Mouse (Mus musculus) G1E (cell line): ENCODE data around the gene Cda. TPM values are rescaled to one million over a fixed set of nuclear protein-coding genes. Genes with fewer than 3 reads are reported as not detected.

Source experiments
- ATAC-seq: 2 replicates; pipeline ENCODE4 v1.8.0; 2016; ENCODE audit warnings: mild to moderate bottlenecking; ENCODE audit not compliant: insufficient number of reproducible peaks, poor library complexity, low FRiP score, severe bottlenecking; ENCODE audit errors: extremely low read depth
- DNase-seq: peaks from one replicate; pipeline ENCODE4 v3.0.0; 2012; ENCODE audit warnings: low spot score
- H3K27me3 ChIP-seq: 2 replicates; pipeline ENCODE4 v1.6.1; 2012; ENCODE audit warnings: mild to moderate bottlenecking, low read length, inconsistent platforms; ENCODE audit not compliant: insufficient read depth
- H3K36me3 ChIP-seq: replicated peaks from 2 replicates; pipeline ENCODE3; 2012; ENCODE audit warnings: mild to moderate bottlenecking, inconsistent platforms
- H3K4me1 ChIP-seq: 2 replicates; pipeline ENCODE4 v1.6.1; 2012; ENCODE audit warnings: low read depth, low read length, inconsistent platforms, mixed read lengths; ENCODE audit not compliant: insufficient read depth
- H3K4me3 ChIP-seq: 2 replicates; pipeline ENCODE4 v1.5.1; 2012; ENCODE audit warnings: low read depth, mild to moderate bottlenecking, inconsistent platforms, low read length, moderate library complexity, mixed read lengths
- H3K9me3 ChIP-seq: replicated peaks from 2 replicates; pipeline ENCODE4 v1.6.1; 2012; ENCODE audit warnings: inconsistent platforms
- CTCF ChIP-seq: IDR thresholded peaks from 2 replicates; pipeline ENCODE4 v1.5.1; 2012; ENCODE audit warnings: low read depth, low read length, inconsistent platforms, mixed read lengths
- GATA1 ChIP-seq: IDR thresholded peaks from 2 replicates; pipeline ENCODE4 v1.6.1; 2012; ENCODE audit warnings: borderline replicate concordance, low read length, inconsistent platforms, mixed read lengths
- GATA2 ChIP-seq: IDR thresholded peaks from 2 replicates; pipeline ENCODE4 v1.6.1; 2012; ENCODE audit warnings: low read depth, low read length, inconsistent platforms, borderline replicate concordance
- POLR2AphosphoS5 ChIP-seq: IDR thresholded peaks from 2 replicates; pipeline ENCODE4 v1.6.1; 2012; ENCODE audit warnings: low read depth, low read length, inconsistent platforms; ENCODE audit not compliant: insufficient replicate concordance
- TAL1 ChIP-seq: conservative IDR thresholded peaks from 2 replicates; pipeline ENCODE4 v1.6.1; 2012; ENCODE audit warnings: low read depth, low read length, inconsistent platforms, mixed read lengths
- polyA plus RNA-seq: library from polyadenylated mRNA; stranded (reverse); fragments of >175 nt; gene quantifications from 2 replicates; pipeline ENCODE4 v1.2.3, GENCODE M21; 2012
- total RNA-seq, 2 experiments: library from RNA; stranded (forward) in 1 of 2; stranded (reverse) in 1 of 2; fragments of 200-1000 nt in 1 of 2; fragments of >200 nt in 1 of 2; fragmentation: Nextera tagmentation in 1 of 2; gene quantifications; 2 replicates each; pipeline ENCODE4 v1.2.3; 2014 to 2017

The Cda gene
- total and polyA plus RNA-seq, 3 experiments = not detected

- DNase-seq = no peak
- no peaks in the 10 kb centered on the region; the same call in 1 of the 2 replicates for H3K4me1 ChIP-seq
- no peak for ATAC-seq
- H3K36me3 ChIP-seq = no peaks in the 10 kb centered on the region
- H3K9me3 ChIP-seq = no peaks in the 10 kb centered on the region
- H3K4me3 ChIP-seq = no peak overlapping the region
- TF ChIP-seq GATA1 = no peak
- TF ChIP-seq CTCF = no peak
- TF ChIP-seq POLR2AphosphoS5 = no peak
- no peak for TF ChIP-seq TAL1
- no peak for TF ChIP-seq GATA2
- H3K27me3 ChIP-seq = peaks cover 6% of the 10 kb centered on the region; the same call in 1 of the 2 replicates
Measured at GRCm38 (mm10) chr4:138370996-138371516, 3.3 kb upstream of the Cda start.

- H3K27me3 ChIP-seq = peaks cover 8% of the 10 kb centered on the region; the same call in 1 of the 2 replicates
- no peak overlapping the region for H3K4me3 ChIP-seq
- no peak for ATAC-seq
Measured at GRCm38 (mm10) chr4:138368498-138369260, 887 bp upstream of the Cda start.

GRCm38 (mm10) chr4:138366561-138366960, 1.2 kb downstream of the Cda start:
- Histone ChIP-seq H3K36me3 (no peaks in the 10 kb centered on the region), H3K4me3 (no peak overlapping the region), H3K4me1 (no peaks in the 10 kb centered on the region; the same call in 1 of the 2 replicates), H3K9me3 (no peaks in the 10 kb centered on the region), H3K27me3 (peaks cover 8% of the 10 kb centered on the region; the same call in 1 of the 2 replicates)
- no peak for DNase-seq
- no peak for TF ChIP-seq CTCF
- TF ChIP-seq GATA1 = no peak
- TF ChIP-seq POLR2AphosphoS5 = no peak
- TF ChIP-seq TAL1 = no peak
- TF ChIP-seq GATA2 = no peak
- ATAC-seq = no peak

More at GRCm38 (mm10) chr4:138368498-138369260, 887 bp upstream of the Cda start:
- no peak for TF ChIP-seq POLR2AphosphoS5
- no peak for TF ChIP-seq GATA1
- TF ChIP-seq TAL1 = no peak
- TF ChIP-seq CTCF = no peak
- TF ChIP-seq GATA2 = no peak
- no peak for DNase-seq
- Histone ChIP-seq H3K9me3 (no peaks in the 10 kb centered on the region), H3K4me1 (no peaks in the 10 kb centered on the region; the same call in 1 of the 2 replicates), H3K36me3 (no peaks in the 10 kb centered on the region)

GRCm38 (mm10) chr4:138363511-138363910, 4.3 kb downstream of the Cda start:
- Histone ChIP-seq H3K36me3 (no peaks in the 10 kb centered on the region), H3K9me3 (no peaks in the 10 kb centered on the region), H3K4me1 (no peaks in the 10 kb centered on the region; the same call in 1 of the 2 replicates), H3K4me3 (no peak overlapping the region), H3K27me3 (peaks cover 8% of the 10 kb centered on the region; the same call in 1 of the 2 replicates)
- ATAC-seq (no peak), DNase-seq (no peak)
- no peak for TF ChIP-seq TAL1
- TF ChIP-seq GATA1 = no peak
- no peak for TF ChIP-seq POLR2AphosphoS5
- TF ChIP-seq CTCF = no peak
- TF ChIP-seq GATA2 = no peak

GRCm38 (mm10) chr4:138362883-138363282, 4.9 kb downstream of the Cda start:
- no peak for TF ChIP-seq TAL1
- no peak for TF ChIP-seq POLR2AphosphoS5
- TF ChIP-seq GATA1 = no peak
- no peak for TF ChIP-seq CTCF
- TF ChIP-seq GATA2 = no peak
- H3K4me1 ChIP-seq = no peaks in the 10 kb centered on the region; the same call in 1 of the 2 replicates
- no peaks in the 10 kb centered on the region for H3K36me3 ChIP-seq
- H3K9me3 ChIP-seq = no peaks in the 10 kb centered on the region
- DNase-seq = no peak
- ATAC-seq = no peak
- H3K27me3 ChIP-seq = peaks cover 6% of the 10 kb centered on the region; the same call in 1 of the 2 replicates
- H3K4me3 ChIP-seq = no peak overlapping the region

- Histone ChIP-seq H3K27me3 (0 out of 2 replicates have a peak, but pooled peaks cover 2% of the 10 kb centered on the region), H3K4me3 (no peak overlapping the region), H3K9me3 (no peaks in the 10 kb centered on the region), H3K4me1 (no peaks in the 10 kb centered on the region), H3K36me3 (no peaks in the 10 kb centered on the region)
- no peak for TF ChIP-seq GATA2
- TF ChIP-seq POLR2AphosphoS5 = no peak
- no peak for TF ChIP-seq GATA1
- no peak for TF ChIP-seq CTCF
- TF ChIP-seq TAL1 = no peak
- no peak for DNase-seq
- ATAC-seq = no peak
Measured at GRCm38 (mm10) chr4:138361370-138361821, 6.4 kb downstream of the Cda start.

GRCm38 (mm10) chr4:138358176-138358575, 9.6 kb downstream of the Cda start:
- Histone ChIP-seq H3K4me3 (no peak overlapping the region), H3K36me3 (no peaks in the 10 kb centered on the region), H3K4me1 (no peaks in the 10 kb centered on the region), H3K27me3 (no peaks in the 10 kb centered on the region), H3K9me3 (no peaks in the 10 kb centered on the region)
- no peak for TF ChIP-seq POLR2AphosphoS5
- no peak for TF ChIP-seq CTCF
- no peak for TF ChIP-seq GATA1
- no peak for TF ChIP-seq TAL1
- no peak for TF ChIP-seq GATA2
- DNase-seq (no peak), ATAC-seq (no peak)
